Mouse (Mus musculus) lung, embryonic 16.5 days (tissue): ENCODE results near the gene Ndufa7. TPM values are rescaled to one million over a fixed set of nuclear protein-coding genes. Genes with fewer than 3 reads are reported as not detected.
"Not testable (repeated sequence)": the region's sequence is repeated elsewhere in the genome, so short reads cannot be mapped to it uniquely, and the experiment has no call there.

Experiments used
- ATAC-seq: fragments of 200-750 bp; cut with Nextera tagmentation; 2 replicates; pipeline ENCODE4 v1.8.0; 2017; ENCODE audit warnings: low read depth, mild to moderate bottlenecking, moderate library complexity
- H3K27ac ChIP-seq: fragments of 300-500 bp; sonication (generic); 2 replicates; pipeline ENCODE4 v1.5.1; 2014; ENCODE audit warnings: mild to moderate bottlenecking, control low read depth, low read length
- H3K27me3 ChIP-seq: fragments of 300-500 bp; sonication (generic); 2 replicates; pipeline ENCODE4 v1.6.1; 2014; ENCODE audit warnings: low read depth, low read length, mixed read lengths; ENCODE audit not compliant: control insufficient read depth, insufficient read depth
- H3K36me3 ChIP-seq: fragments of 300-500 bp; sonication (generic); 2 replicates; pipeline ENCODE4 v1.6.1; 2014; ENCODE audit warnings: low read length; ENCODE audit not compliant: control insufficient read depth, insufficient read depth
- H3K4me1 ChIP-seq: fragments of 300-500 bp; sonication (generic); replicated peaks from 2 replicates; pipeline ENCODE4 v1.6.1; 2014; ENCODE audit warnings: low read length, mixed read lengths; ENCODE audit not compliant: control insufficient read depth, insufficient read depth
- H3K4me2 ChIP-seq: fragments of 300-500 bp; sonication (generic); 2 replicates; pipeline ENCODE4 v1.6.1; 2014; ENCODE audit warnings: low read depth, low read length, control low read depth
- H3K4me3 ChIP-seq: fragments of 300-500 bp; sonication (generic); 2 replicates; pipeline ENCODE4 v1.5.1; 2014; ENCODE audit warnings: mild to moderate bottlenecking, low read length, control low read depth
- H3K9ac ChIP-seq: fragments of 300-500 bp; sonication (generic); 2 replicates; pipeline ENCODE4 v1.6.1; 2014; ENCODE audit warnings: low read length, control low read depth
- H3K9me3 ChIP-seq: fragments of 300-500 bp; sonication (generic); 2 replicates; pipeline ENCODE4 v1.6.1; 2016; ENCODE audit warnings: low read length; ENCODE audit not compliant: control insufficient read depth
- WGBS: fragments of 180-500 bp; shearing (Covaris S2); extraction: QIAGEN DNeasy Blood & Tissue Kit; methylation state at CpG from one replicate; pipeline ENCODE4 v1.1.7; 2014; 5-methylcytosine and 5-hydroxymethylcytosine counted together
- polyA plus RNA-seq: library from polyadenylated mRNA; unstranded; fragments of >200 nt; fragmentation: Nextera tagmentation; extraction: Ambion mirVana; gene quantifications from 2 replicates; pipeline ENCODE4 v1.2.1, GENCODE M21; 2015

The Ndufa7 gene
- polyA plus RNA-seq, 1 experiment from 2014 or later: 489 TPM

DNA sequence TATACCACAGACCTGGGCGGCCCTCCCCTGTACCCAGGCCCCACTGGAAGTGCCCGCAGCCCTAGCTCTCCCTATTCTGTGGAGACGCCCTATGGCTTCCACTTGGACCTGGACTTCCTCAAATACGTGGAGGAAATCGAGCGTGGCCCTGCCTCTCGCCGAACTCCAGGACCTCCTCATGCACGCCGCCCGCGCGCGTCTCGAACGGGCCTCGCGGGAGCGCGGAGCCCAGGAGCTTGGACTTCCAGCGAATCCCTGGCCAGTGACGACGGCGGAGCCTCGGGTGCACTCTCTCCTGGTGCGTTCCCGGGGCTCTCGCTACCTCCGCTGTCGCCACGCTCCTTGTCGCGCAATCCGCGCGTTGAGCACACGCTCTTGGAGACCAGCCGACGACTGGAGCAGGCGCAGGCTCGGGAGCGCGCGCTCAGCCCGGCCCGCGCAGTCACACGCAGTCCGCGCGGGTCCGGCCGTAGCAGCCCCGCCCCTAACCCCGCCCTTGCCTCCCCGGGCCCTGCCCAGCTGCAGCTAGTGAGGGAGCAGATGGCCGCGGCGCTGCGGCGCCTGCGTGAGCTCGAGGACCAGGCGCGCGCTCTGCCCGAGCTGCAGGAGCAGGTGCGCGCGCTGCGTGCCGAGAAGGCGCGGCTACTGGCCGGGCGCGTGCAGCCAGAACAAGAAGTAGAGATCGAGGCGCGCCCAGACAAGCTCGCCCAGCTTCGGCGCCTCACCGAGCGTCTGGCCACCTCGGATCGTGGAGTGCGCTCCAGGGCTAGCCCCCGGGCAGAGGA, 7.0 kb upstream of the Ndufa7 start:
- H3K36me3 ChIP-seq: peaks cover 32% of the 10 kb centered on the region
- H3K4me3 ChIP-seq: peak overlapping the region; percentile 59
- no peaks in the 10 kb centered on the region for H3K9me3 ChIP-seq
- H3K27ac ChIP-seq: peak overlapping the region; percentile 93
- H3K9ac ChIP-seq: peak overlapping the region; percentile 80
- ATAC-seq: peak; percentile 97
- peak overlapping the region; percentile 84 for H3K4me2 ChIP-seq
- peaks cover 19% of the 10 kb centered on the region for H3K4me1 ChIP-seq
- no peaks in the 10 kb centered on the region for H3K27me3 ChIP-seq
- under 1% methylated on average over 81 of the region's 89 CpGs for WGBS

DNA sequence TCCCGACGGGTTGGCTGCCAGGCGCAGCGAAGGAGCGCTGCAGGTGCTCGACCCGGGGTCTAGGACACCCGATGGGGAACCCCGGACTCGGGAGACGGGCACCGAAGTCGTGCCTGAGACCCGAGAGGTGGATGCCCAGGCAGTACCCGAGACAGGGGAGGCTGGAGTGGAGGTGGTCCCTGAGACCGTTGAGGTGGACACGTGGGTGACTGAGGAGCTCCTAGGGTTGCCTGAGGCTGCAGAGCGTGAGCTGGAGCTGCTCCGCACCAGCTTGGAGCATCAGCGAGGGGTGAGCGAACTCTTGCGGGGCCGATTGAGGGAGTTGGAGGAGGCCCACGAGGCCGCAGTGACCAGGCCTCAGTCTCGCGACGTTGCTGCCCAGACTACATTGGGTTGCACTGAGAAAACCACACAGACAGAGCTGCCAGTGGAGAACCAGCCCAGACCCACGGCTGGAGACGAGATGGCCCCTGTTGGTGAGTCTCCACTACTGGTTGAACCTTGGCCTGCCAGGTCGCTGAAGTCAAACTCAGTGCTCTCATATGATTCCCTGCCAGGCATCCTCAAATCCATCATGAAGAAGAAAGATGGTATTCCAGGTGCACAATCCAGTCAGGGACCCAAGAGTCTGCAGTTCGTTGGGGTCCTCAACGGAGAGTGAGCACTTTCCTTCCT, 6.3 kb upstream of the Ndufa7 start:
- H3K27me3 ChIP-seq: no peaks in the 10 kb centered on the region
- no peak for ATAC-seq
- peak overlapping the region; percentile 78 for H3K9ac ChIP-seq
- WGBS: 16% methylated on average over 33 of the region's 33 CpGs
- H3K4me2 ChIP-seq: peak overlapping the region; percentile 84
- peak overlapping the region; percentile 82 for H3K27ac ChIP-seq
- peak overlapping the region; percentile 59 for H3K4me3 ChIP-seq
- H3K9me3 ChIP-seq: no peaks in the 10 kb centered on the region
- H3K4me1 ChIP-seq: peaks cover 25% of the 10 kb centered on the region
- peaks cover 37% of the 10 kb centered on the region for H3K36me3 ChIP-seq

DNA sequence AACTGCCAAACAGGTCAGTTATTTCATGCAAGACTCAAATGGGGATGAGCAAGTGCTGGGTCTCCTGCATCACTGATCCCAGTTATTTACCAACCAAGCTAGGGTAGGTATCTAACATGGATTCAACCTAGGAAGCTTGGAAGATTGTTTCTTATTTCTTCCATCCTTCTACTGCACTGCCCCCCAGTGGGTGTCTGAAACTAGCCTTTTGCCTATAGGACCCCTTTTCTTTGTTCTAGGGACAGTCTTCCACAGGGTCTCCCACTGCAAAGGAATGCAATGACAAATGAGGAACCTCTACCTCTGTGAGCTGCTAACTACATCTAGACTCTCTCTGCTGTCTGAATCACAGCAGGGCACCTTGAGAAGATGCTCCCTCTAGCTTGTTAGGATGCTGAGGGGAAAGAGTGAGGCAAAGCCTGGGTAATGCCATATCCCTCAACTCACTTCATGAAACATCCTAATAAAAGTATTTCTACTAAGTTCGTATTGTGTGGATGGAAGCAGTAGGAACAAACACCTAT, 1.9 kb upstream of the Ndufa7 start:
- ATAC-seq: no peak
- 61% methylated on average over 1 of the region's 1 CpGs for WGBS
- no peaks in the 10 kb centered on the region for H3K27me3 ChIP-seq
- H3K4me1 ChIP-seq: peaks cover 27% of the 10 kb centered on the region
- peaks cover 37% of the 10 kb centered on the region for H3K36me3 ChIP-seq
- no peaks in the 10 kb centered on the region for H3K9me3 ChIP-seq
- no peak overlapping the region for H3K9ac ChIP-seq
- H3K4me3 ChIP-seq: no peak overlapping the region
- H3K4me2 ChIP-seq: no peak overlapping the region
- no peak overlapping the region for H3K27ac ChIP-seq

GRCm38 (mm10) chr17:33823171-33823570, 1.2 kb upstream of the Ndufa7 start:
- peak overlapping the region; percentile 77 for H3K9ac ChIP-seq
- peaks cover 37% of the 10 kb centered on the region for H3K36me3 ChIP-seq
- H3K27ac ChIP-seq, H3K27me3 ChIP-seq, ATAC-seq, H3K9me3 ChIP-seq: not testable (repeated sequence)
- peak overlapping the region; percentile 89 for H3K4me3 ChIP-seq
- 63% methylated on average over 8 of the region's 8 CpGs for WGBS
- H3K4me1 ChIP-seq: peaks cover 26% of the 10 kb centered on the region
- peak overlapping the region; percentile 86 for H3K4me2 ChIP-seq

- ATAC-seq, H3K9me3 ChIP-seq, H3K27me3 ChIP-seq: not testable (repeated sequence)
- Histone ChIP-seq H3K4me3 (peak overlapping the region; percentile 89), H3K9ac (peak overlapping the region; percentile 77), H3K36me3 (peaks cover 33% of the 10 kb centered on the region), H3K4me2 (peak overlapping the region; percentile 75), H3K4me1 (peaks cover 29% of the 10 kb centered on the region), H3K27ac (peak overlapping the region; percentile 57; the same call in 1 of the 2 replicates)
- 5% methylated on average over 6 of the region's 6 CpGs for whole genome bisulfite sequencing
Observed at GRCm38 (mm10) chr17:33824997-33825330, 592 bp downstream of the Ndufa7 start.

- peaks cover 29% of the 10 kb centered on the region for H3K4me1 ChIP-seq
- no peak overlapping the region for H3K27ac ChIP-seq
- peak overlapping the region; percentile 89 for H3K4me3 ChIP-seq
- H3K9ac ChIP-seq: peak overlapping the region; percentile 77
- 77% methylated on average over 8 of the region's 8 CpGs for WGBS
- H3K27me3 ChIP-seq: no peaks in the 10 kb centered on the region
- H3K9me3 ChIP-seq: no peaks in the 10 kb centered on the region
- peak overlapping the region; percentile 75 for H3K4me2 ChIP-seq
- peaks cover 32% of the 10 kb centered on the region for H3K36me3 ChIP-seq
- no peak for ATAC-seq
Observed at GRCm38 (mm10) chr17:33825462-33825861, 1.1 kb downstream of the Ndufa7 start.

GRCm38 (mm10) chr17:33826850-33827249, 2.5 kb downstream of the Ndufa7 start:
- H3K4me1 ChIP-seq: peaks cover 29% of the 10 kb centered on the region
- no peak overlapping the region for H3K4me3 ChIP-seq
- H3K27ac ChIP-seq: no peak overlapping the region
- ATAC-seq: no peak
- H3K4me2 ChIP-seq: no peak overlapping the region
- no peak overlapping the region for H3K9ac ChIP-seq
- no peaks in the 10 kb centered on the region for H3K27me3 ChIP-seq
- peaks cover 24% of the 10 kb centered on the region for H3K36me3 ChIP-seq
- H3K9me3 ChIP-seq: no peaks in the 10 kb centered on the region
- 1% methylated on average over 3 of the region's 3 CpGs for WGBS

GRCm38 (mm10) chr17:33828892-33829291, 4.5 kb downstream of the Ndufa7 start:
- H3K9ac ChIP-seq: no peak overlapping the region; the same call in 1 of the 2 replicates
- H3K27ac ChIP-seq: peak overlapping the region; percentile 58
- H3K9me3 ChIP-seq: no peaks in the 10 kb centered on the region
- no peaks in the 10 kb centered on the region for H3K27me3 ChIP-seq
- H3K4me3 ChIP-seq: no peak overlapping the region
- peak; percentile 65 for ATAC-seq
- H3K36me3 ChIP-seq: peaks cover 25% of the 10 kb centered on the region
- 19% methylated on average over 2 of the region's 2 CpGs for WGBS
- H3K4me1 ChIP-seq: peaks cover 18% of the 10 kb centered on the region
- no peak overlapping the region for H3K4me2 ChIP-seq

- peak overlapping the region; percentile 58 for H3K27ac ChIP-seq
- H3K4me1 ChIP-seq: peaks cover 18% of the 10 kb centered on the region
- ATAC-seq: no peak
- H3K27me3 ChIP-seq: no peaks in the 10 kb centered on the region
- no peaks in the 10 kb centered on the region for H3K9me3 ChIP-seq
- no peak overlapping the region for H3K4me3 ChIP-seq
- 86% methylated on average over 10 of the region's 10 CpGs for WGBS
- 0 out of 2 replicates have a peak overlapping the region, but pooled peaks have one; percentile 6 for H3K9ac ChIP-seq
- H3K36me3 ChIP-seq: peaks cover 31% of the 10 kb centered on the region
- no peak overlapping the region for H3K4me2 ChIP-seq
Observed at GRCm38 (mm10) chr17:33829561-33829960, 5.2 kb downstream of the Ndufa7 start.
